Mouse (Mus musculus) E14TG2a.4 (cell line): ENCODE results near the gene Slc22a22.

Source experiments
- H3K27me3 ChIP-seq: 2 replicates; pipeline ENCODE4 v1.6.1; 2014; ENCODE audit warnings: low read length, control low read depth; ENCODE audit not compliant: insufficient read depth
- H3K36me3 ChIP-seq: 2 replicates; pipeline ENCODE4 v1.6.1; 2014; ENCODE audit warnings: low read length, control low read depth; ENCODE audit not compliant: insufficient read depth
- H3K4me1 ChIP-seq: replicated peaks from 2 replicates; pipeline ENCODE4 v1.6.1; 2014; ENCODE audit warnings: low read depth, low read length, control low read depth
- H3K4me3 ChIP-seq: replicated peaks from 2 replicates; pipeline ENCODE4 v1.5.1; 2014; ENCODE audit warnings: mild to moderate bottlenecking, low read length
- H3K9me3 ChIP-seq: 2 replicates; pipeline ENCODE4 v1.6.1; 2014; ENCODE audit warnings: low read length, control low read depth
- CTCF ChIP-seq: conservative IDR thresholded peaks from 2 replicates; pipeline ENCODE4 v1.5.1; 2014; ENCODE audit warnings: low read length
- NANOG ChIP-seq: IDR thresholded peaks from 2 replicates; pipeline ENCODE4 v1.6.1; 2014; ENCODE audit warnings: borderline replicate concordance, low read length, mixed read lengths
- POU5F1 ChIP-seq: IDR thresholded peaks from 2 replicates; pipeline ENCODE4 v1.6.1; 2014; ENCODE audit warnings: low read length, borderline replicate concordance

Gene Slc22a22

DNA sequence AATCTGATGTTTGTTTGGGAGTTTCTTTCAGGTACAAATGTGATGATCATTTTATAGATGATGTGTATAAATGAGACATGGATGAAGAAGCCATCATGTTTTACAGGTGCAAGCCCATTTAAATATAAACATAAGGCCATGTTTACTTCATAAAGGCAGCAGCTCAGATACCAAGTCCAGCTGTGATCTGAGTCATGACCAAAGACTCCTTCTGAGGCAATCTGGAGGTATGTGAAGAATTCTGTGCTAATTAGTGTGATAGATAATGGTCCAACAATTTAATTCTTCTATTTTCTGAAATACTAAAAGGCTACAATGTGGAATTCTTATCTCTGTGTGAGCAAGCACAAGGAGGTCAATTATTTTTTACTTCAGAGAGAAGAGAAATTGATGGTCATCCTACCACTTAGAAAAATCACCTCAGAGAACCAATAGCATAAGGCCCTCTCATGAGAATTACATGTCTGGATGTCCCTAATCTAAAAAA, 272.9 kb downstream of the Slc22a22 start:
- H3K27me3 ChIP-seq = no peaks in the 10 kb centered on the region
- no peaks in the 10 kb centered on the region for H3K4me1 ChIP-seq
- TF ChIP-seq CTCF = no peak
- TF ChIP-seq POU5F1 = no peak
- TF ChIP-seq NANOG = no peak
- H3K4me3 ChIP-seq = no peak overlapping the region
- H3K36me3 ChIP-seq = no peaks in the 10 kb centered on the region
- H3K9me3 ChIP-seq = no peaks in the 10 kb centered on the region
